In the genomic region with DNA sequence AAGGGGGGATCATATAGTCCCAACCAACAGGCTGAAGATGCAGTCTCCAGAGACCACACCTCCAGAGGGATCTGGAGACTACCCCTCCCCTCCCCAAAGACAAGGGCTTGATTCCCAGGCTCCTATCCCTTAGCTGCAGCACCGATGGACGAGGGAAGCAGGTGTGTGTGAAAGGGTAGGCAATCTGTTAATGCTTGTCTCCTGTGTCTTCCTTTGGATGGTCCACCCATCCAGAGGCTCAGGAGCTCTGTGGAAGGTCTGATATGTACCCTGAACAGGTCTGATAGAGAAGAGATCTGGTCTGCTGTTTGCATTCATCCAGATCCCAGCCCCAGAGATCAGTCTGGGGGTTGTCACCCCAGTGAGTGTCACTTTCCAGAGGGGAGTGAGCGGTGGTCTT, we compare ENCODE assay signal across 15 mouse cellular contexts. TPM values are rescaled to one million over a fixed set of nuclear protein-coding genes. Genes with fewer than 3 reads are reported as not detected.
A peak's percentile ranks its signal among the peaks of the same experiment; 100 is the strongest.
DNase-seq lines count a peak whose midpoint lies in the region; ATAC-seq and TF ChIP-seq lines count a peak whose summit lies in the region.
"Had no signal": no experiment of that assay in that cellular context is flagged by ENCODE, and none has a peak within 500 bp of the region (broad histone marks: within the 10 kb centered on the region; RNA-seq: fewer than 3 reads in every experiment).

No protein-coding gene starts in this region.

- H3K4me3 ChIP-seq in cerebellum, adult 2 months (replicated peaks; ENCODE audit: insufficient read depth, low read depth, low read length) = no peak overlapping the region
- peak overlapping the region; percentile 58; the same call in 1 of the 2 replicates for H3K4me3 ChIP-seq in hindbrain, postnatal 0 days (ENCODE audit: low read length)
- H3K4me3 ChIP-seq in heart, embryonic 11.5 days (ENCODE audit: low read depth, low read length) = no peak overlapping the region
- H3K4me3 ChIP-seq in heart, embryonic 10.5 days = no peak overlapping the region

- peak overlapping the region; percentile 80 for H3K4me2 ChIP-seq in hindbrain, postnatal 0 days (ENCODE audit: low read depth, low read length)
- H3K4me2 ChIP-seq in heart, embryonic 11.5 days = no peak overlapping the region

- TF ChIP-seq CTCF in cerebellum, adult 2 months (IDR thresholded peaks at IDR 0.05; ENCODE audit: borderline replicate concordance, insufficient read depth, low read depth, low read length) = no peak
- no peak for TF ChIP-seq CTCF in hindbrain, postnatal 0 days (IDR thresholded peaks at IDR 0.05; ENCODE audit: low read depth)

- H3K9ac ChIP-seq in hindbrain, postnatal 0 days (replicated peaks; ENCODE audit: low read length) = 0 out of 2 replicates have a peak overlapping the region, but pooled peaks have one; percentile 77
- H3K9ac ChIP-seq in heart, embryonic 11.5 days (ENCODE audit: low read depth, low read length) = no peak overlapping the region
- H3K9ac ChIP-seq: liver, embryonic 14.5 days; stomach, embryonic 15.5 days had no signal

- no peak for DNase-seq in cerebellum, adult 2 months
- DNase-seq in cerebellum, adult 11 months = no peak
- DNase-seq in embryo, embryonic 11 days = peak; percentile 38
- DNase-seq in hindbrain, postnatal 0 days (ENCODE audit: low spot score) = no peak
- DNase-seq in neural tube, embryonic 10.5 days (ENCODE audit: extremely low spot score, low spot score) = peak; percentile 33
- DNase-seq in heart, embryonic 10.5 days (ENCODE audit: low spot score) = no peak
- no peak for DNase-seq in thymus, postnatal 25 days
- DNase-seq: adrenal gland, postnatal 36 days; heart, postnatal 4 days; kidney, adult 11 months; lung, postnatal 10 days had no signal

- peak overlapping the region; percentile 35; the same call in 1 of the 2 replicates for H3K27ac ChIP-seq in cerebellum, adult 2 months (ENCODE audit: insufficient read depth, low read length)
- H3K27ac ChIP-seq in hindbrain, postnatal 0 days = no peak overlapping the region
- no peak overlapping the region for H3K27ac ChIP-seq in heart, embryonic 11.5 days (ENCODE audit: low read depth, low read length)
- no peak overlapping the region for H3K27ac ChIP-seq in heart, embryonic 10.5 days
- H3K27ac ChIP-seq: heart, embryonic 13.5 days; liver, embryonic 14.5 days; stomach, embryonic 15.5 days had no signal

- WGBS in cerebellum, adult 2 months = 43% methylated on average over 3 of the region's 3 CpGs
- WGBS in hindbrain, postnatal 0 days = 42% methylated on average over 3 of the region's 3 CpGs
- 50% methylated on average over 3 of the region's 3 CpGs for WGBS in heart, embryonic 11.5 days (ENCODE audit: insufficient replicate concordance)
- WGBS in heart, embryonic 10.5 days = 40% methylated on average over 3 of the region's 3 CpGs

- ATAC-seq in hindbrain, postnatal 0 days = no peak
- no peak for ATAC-seq in heart, embryonic 11.5 days (replicated peaks; ENCODE audit: insufficient number of reproducible peaks, low FRiP score, low TSS enrichment)

- no peaks in the 10 kb centered on the region for H3K9me3 ChIP-seq in hindbrain, postnatal 0 days (ENCODE audit: low read length)
- no peaks in the 10 kb centered on the region for H3K9me3 ChIP-seq in heart, embryonic 11.5 days (replicated peaks; ENCODE audit: control insufficient read depth, low read length)
- H3K9me3 ChIP-seq in heart, embryonic 10.5 days = no peaks in the 10 kb centered on the region
- H3K9me3 ChIP-seq: heart, embryonic 13.5 days; stomach, embryonic 15.5 days had no signal

- no peaks in the 10 kb centered on the region for H3K27me3 ChIP-seq in cerebellum, adult 2 months (ENCODE audit: control insufficient read depth, insufficient read depth, low read length)
- H3K27me3 ChIP-seq in hindbrain, postnatal 0 days (ENCODE audit: insufficient read depth, low read length) = no peaks in the 10 kb centered on the region
- peaks cover 58% of the 10 kb centered on the region for H3K27me3 ChIP-seq in heart, embryonic 11.5 days (ENCODE audit: control insufficient read depth, insufficient read depth, low read length)
- peaks cover 90% of the 10 kb centered on the region for H3K27me3 ChIP-seq in heart, embryonic 10.5 days (ENCODE audit: insufficient read depth, poor library complexity, severe bottlenecking)

- H3K36me3 ChIP-seq in hindbrain, postnatal 0 days (ENCODE audit: insufficient read depth, low read length) = 0 out of 2 replicates have a peak, but pooled peaks cover 7% of the 10 kb centered on the region
- H3K36me3 ChIP-seq in heart, embryonic 11.5 days (ENCODE audit: control insufficient read depth, insufficient read depth, low read length) = peaks cover 8% of the 10 kb centered on the region
- peaks cover 37% of the 10 kb centered on the region for H3K36me3 ChIP-seq in heart, embryonic 10.5 days

- TF ChIP-seq POLR2A in cerebellum, adult 2 months (IDR thresholded peaks at IDR 0.05; ENCODE audit: borderline replicate concordance, insufficient read depth, low read length) = no peak

- H3K4me1 ChIP-seq in cerebellum, adult 2 months (ENCODE audit: control insufficient read depth, insufficient read depth, low read length) = no peaks in the 10 kb centered on the region
- H3K4me1 ChIP-seq in hindbrain, postnatal 0 days (ENCODE audit: insufficient read depth, low read length) = no peaks in the 10 kb centered on the region
- peaks cover 10% of the 10 kb centered on the region for H3K4me1 ChIP-seq in heart, embryonic 11.5 days (ENCODE audit: control insufficient read depth, insufficient read depth, low read length)
- H3K4me1 ChIP-seq in heart, embryonic 10.5 days = peaks cover 14% of the 10 kb centered on the region

RNA-seq across cellular contexts. Expression of a gene that starts 22.1 kb away (rescaled TPM):
- 30.4 and 38.2 TPM in 2 replicates for polyA plus RNA-seq in cerebellum, adult 2 months (2012; rRNA removed)
- 32.5 and 37.7 TPM in 2 replicates for total RNA-seq in hindbrain, postnatal 0 days (2014; rRNA removed)
- polyA plus RNA-seq in hindbrain, postnatal 0 days (2015; fragmentation: Nextera tagmentation; extraction: Ambion mirVana) = 17.8 and 20.6 TPM in 2 replicates
- polyA plus RNA-seq in heart, embryonic 11.5 days (2014; fragmentation: Nextera tagmentation; extraction: Ambion mirVana) = 17.9 and 18.4 TPM in 2 replicates
- polyA plus RNA-seq in heart, embryonic 10.5 days (2016; fragmentation: Nextera tagmentation; extraction: Ambion mirVana) = 22.8 and 26.7 TPM in 2 replicates

RNA-seq across cellular contexts. Expression of a gene that starts 27.0 kb away (rescaled TPM):
- polyA plus RNA-seq in cerebellum, adult 2 months (2012; rRNA removed) = 78.6 and 89.6 TPM in 2 replicates
- 46.1 and 70.7 TPM in 2 replicates for total RNA-seq in hindbrain, postnatal 0 days (2014; rRNA removed)
- polyA plus RNA-seq in hindbrain, postnatal 0 days (2015; fragmentation: Nextera tagmentation; extraction: Ambion mirVana) = 28.7 and 29.3 TPM in 2 replicates
- 17.4 and 18.1 TPM in 2 replicates for polyA plus RNA-seq in heart, embryonic 11.5 days (2014; fragmentation: Nextera tagmentation; extraction: Ambion mirVana)
- polyA plus RNA-seq in heart, embryonic 10.5 days (2016; fragmentation: Nextera tagmentation; extraction: Ambion mirVana) = 18.4 and 19.1 TPM in 2 replicates

RNA-seq across cellular contexts. Expression of a gene that starts 42.1 kb away (rescaled TPM):
- polyA plus RNA-seq in cerebellum, adult 2 months (2012; rRNA removed) = 264 and 287 TPM in 2 replicates
- total RNA-seq in hindbrain, postnatal 0 days (2014; rRNA removed) = 73.1 and 81.7 TPM in 2 replicates
- polyA plus RNA-seq in hindbrain, postnatal 0 days (2015; fragmentation: Nextera tagmentation; extraction: Ambion mirVana) = 78.2 and 88.3 TPM in 2 replicates
- polyA plus RNA-seq in heart, embryonic 11.5 days (2014; fragmentation: Nextera tagmentation; extraction: Ambion mirVana) = 56.3 and 62.0 TPM in 2 replicates
- polyA plus RNA-seq in heart, embryonic 10.5 days (2016; fragmentation: Nextera tagmentation; extraction: Ambion mirVana) = 77.8 and 82.6 TPM in 2 replicates

RNA-seq across cellular contexts. Expression of a gene that starts 44.5 kb away (rescaled TPM):
- polyA plus RNA-seq in cerebellum, adult 2 months (2012; rRNA removed) = 90.6 TPM in 2 replicates
- total RNA-seq in hindbrain, postnatal 0 days (2014; rRNA removed) = 139 TPM in 2 replicates
- polyA plus RNA-seq in hindbrain, postnatal 0 days (2015; fragmentation: Nextera tagmentation; extraction: Ambion mirVana) = 43.4 and 46.4 TPM in 2 replicates
- 6.7 and 8.3 TPM in 2 replicates for polyA plus RNA-seq in heart, embryonic 11.5 days (2014; fragmentation: Nextera tagmentation; extraction: Ambion mirVana)
- 8.4 and 9.5 TPM in 2 replicates for polyA plus RNA-seq in heart, embryonic 10.5 days (2016; fragmentation: Nextera tagmentation; extraction: Ambion mirVana)

RNA-seq across cellular contexts. Expression of a gene that starts 58.6 kb away (rescaled TPM):
- polyA plus RNA-seq in cerebellum, adult 2 months (2012; rRNA removed) = 39.9 and 42.8 TPM in 2 replicates
- 47.4 and 49.9 TPM in 2 replicates for total RNA-seq in hindbrain, postnatal 0 days (2014; rRNA removed)
- polyA plus RNA-seq in hindbrain, postnatal 0 days (2015; fragmentation: Nextera tagmentation; extraction: Ambion mirVana) = 32.5 and 34.2 TPM in 2 replicates
- 21.0 and 25.6 TPM in 2 replicates for polyA plus RNA-seq in heart, embryonic 11.5 days (2014; fragmentation: Nextera tagmentation; extraction: Ambion mirVana)
- polyA plus RNA-seq in heart, embryonic 10.5 days (2016; fragmentation: Nextera tagmentation; extraction: Ambion mirVana) = 33.5 and 43.1 TPM in 2 replicates

Comparison
In these comparisons a context has a peak if more than half of its experiments do, and no peak if none do; other contexts are left out.
1. DNase-seq: peak in embryo, embryonic 11 days (single experiment) and neural tube, embryonic 10.5 days (single experiment); none in cerebellum, adult 2 months (0 of 2), cerebellum, adult 11 months (single experiment), hindbrain, postnatal 0 days (single experiment), heart, embryonic 10.5 days (single experiment) and thymus, postnatal 25 days (single experiment).